Mouse (Mus musculus): ENCODE measurements around the gene Gm5039. TPM values are rescaled to one million over a fixed set of nuclear protein-coding genes. Genes with fewer than 3 reads are reported as not detected.
"Not testable (repeated sequence)": the region's sequence is repeated elsewhere in the genome, so short reads cannot be mapped to it uniquely, and the experiment has no call there.

Gm5039 gene
- polyA plus RNA-seq, 1 experiment = not detected

- peaks cover 13% of the 10 kb centered on the region; the same call in 1 of the 2 replicates for H3K9me3 ChIP-seq
- no peaks in the 10 kb centered on the region for H3K36me3 ChIP-seq (replicated peaks; ENCODE audit: low read length)
- H3K4me1 ChIP-seq = no peaks in the 10 kb centered on the region
- TF ChIP-seq FLI1 (IDR thresholded peaks at IDR 0.05; ENCODE audit: low read length) (no peak), GATA1 (IDR thresholded peaks at IDR 0.05; ENCODE audit: borderline replicate concordance, low read length) (no peak)
- H3K4me3 ChIP-seq (replicated peaks) = no peak overlapping the region
- no peaks in the 10 kb centered on the region for H3K27me3 ChIP-seq (replicated peaks)
Measured at GRCm38 (mm10) chr12:88314556-88314955, 9.3 kb downstream of the Gm5039 start.

DNA sequence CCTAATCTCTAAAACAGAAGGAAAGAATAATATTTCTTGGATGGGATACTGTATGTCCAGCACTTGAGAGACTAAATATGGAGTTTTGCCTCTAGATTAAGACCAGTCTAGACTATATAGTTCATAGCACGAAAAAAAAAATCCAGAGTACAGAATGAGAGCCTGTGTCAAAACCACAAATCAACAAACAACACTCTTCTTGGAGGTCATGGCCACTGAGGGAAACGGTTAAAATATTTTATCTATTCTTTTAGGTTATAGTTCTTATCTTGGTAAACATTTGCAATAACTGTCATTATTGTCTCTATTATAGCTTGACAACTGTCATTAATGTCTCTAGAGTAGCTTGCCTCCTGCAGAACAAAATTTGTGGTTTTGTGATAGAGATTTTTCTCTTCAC lies 26.7 kb downstream of the Gm5039 start:
- H3K27me3 ChIP-seq (replicated peaks); H3K4me3 ChIP-seq (replicated peaks); H3K4me1 ChIP-seq; H3K9me3 ChIP-seq; H3K36me3 ChIP-seq (replicated peaks; ENCODE audit: low read length): not testable (repeated sequence)

DNA sequence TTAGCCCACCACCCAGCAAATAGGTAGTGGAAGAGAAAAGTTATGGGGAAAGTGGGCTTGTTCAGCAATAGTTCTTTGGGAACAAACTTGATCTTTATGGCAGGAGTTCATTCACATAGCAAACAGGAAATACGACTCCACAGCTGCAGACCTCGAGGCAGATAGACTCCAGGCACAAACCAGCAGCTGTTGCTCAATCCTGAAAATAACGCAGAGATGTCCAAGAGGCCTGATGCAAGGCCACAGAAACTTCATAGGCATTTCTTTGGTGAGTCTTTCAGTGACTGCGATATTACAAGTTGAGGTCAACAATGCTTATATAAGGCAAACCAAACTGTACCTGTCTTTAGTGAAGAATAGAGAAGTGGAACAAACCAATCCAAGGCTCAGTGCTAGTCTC lies 30.7 kb downstream of the Gm5039 start:
- not testable (repeated sequence) for H3K4me1 ChIP-seq; H3K36me3 ChIP-seq (replicated peaks; ENCODE audit: low read length); H3K4me3 ChIP-seq (replicated peaks); H3K27me3 ChIP-seq (replicated peaks); H3K9me3 ChIP-seq

DNA sequence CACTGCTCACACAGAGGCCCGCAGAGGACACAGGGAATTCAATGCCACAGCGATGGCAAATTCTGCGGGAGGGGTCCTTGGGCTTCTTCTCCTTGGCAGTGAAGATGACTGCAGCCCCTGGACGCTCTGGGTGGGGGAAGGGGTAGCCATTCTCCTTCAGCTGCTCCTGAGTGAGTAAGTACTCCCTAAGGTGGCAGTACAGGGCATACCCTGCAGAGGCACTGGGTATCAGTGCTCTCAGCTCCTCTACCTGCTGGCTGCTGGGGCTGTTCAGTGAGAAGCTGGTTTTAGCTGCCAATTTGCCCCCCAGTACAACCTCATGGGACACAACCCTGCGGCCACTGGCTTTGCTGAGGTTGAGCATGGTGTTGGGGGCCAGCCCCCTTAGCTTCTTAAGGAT lies 38.6 kb downstream of the Gm5039 start:
- H3K4me1 ChIP-seq; H3K27me3 ChIP-seq (replicated peaks); H3K4me3 ChIP-seq (replicated peaks); H3K36me3 ChIP-seq (replicated peaks; ENCODE audit: low read length): not testable (repeated sequence)
- H3K9me3 ChIP-seq = peaks cover 17% of the 10 kb centered on the region

GRCm38 (mm10) chr12:88274400-88274799 lies 49.4 kb downstream of the Gm5039 start, which contains the start of gene Gm5662:
Gene Gm5662, minus strand, starts transcription at chr12:88274500.
- not testable (repeated sequence) for H3K4me1 ChIP-seq; H3K27me3 ChIP-seq (replicated peaks); H3K36me3 ChIP-seq (replicated peaks; ENCODE audit: low read length); H3K4me3 ChIP-seq (replicated peaks); H3K9me3 ChIP-seq

Other genes with a start within 250 kb of the Gm5039 start
- gene Gm16368, start 240.3 kb downstream of the Gm5039 start, polyA plus RNA-seq (2012; ENCODE audit: insufficient read depth, low replicate concordance) = not detected in 2 replicates
- gene Gm10436, start 141.9 kb downstream of the Gm5039 start, polyA plus RNA-seq (2012; ENCODE audit: insufficient read depth, low replicate concordance) = not detected in 2 replicates
- not detected in 2 replicates for gene Gm8332, start 73.9 kb downstream of the Gm5039 start, polyA plus RNA-seq (2012; ENCODE audit: insufficient read depth, low replicate concordance)
- not detected in 2 replicates for gene Gm5662, start 49.5 kb downstream of the Gm5039 start, polyA plus RNA-seq (2012; ENCODE audit: insufficient read depth, low replicate concordance)
- gene Adck1, start 36.5 kb upstream of the Gm5039 start, polyA plus RNA-seq (2012; ENCODE audit: insufficient read depth, low replicate concordance) = 3.6 and 7.9 TPM in 2 replicates

Data from megakaryocyte, embryonic 14.5 days (primary cell).